ENCODE assay signal across 28 mouse cellular contexts in genomic region chrX:20269980-20270379, GRCm38 (mm10). TPM values are rescaled to one million over a fixed set of nuclear protein-coding genes. Genes with fewer than 3 reads are reported as not detected.
"Had no signal": no experiment of that assay in that cellular context is flagged by ENCODE, and none has a peak within 500 bp of the region (broad histone marks: within the 10 kb centered on the region; RNA-seq: fewer than 3 reads in every experiment).

No protein-coding gene starts in this region.

- H3K4me1 ChIP-seq: embryonic facial prominence, embryonic 10.5 days; embryonic facial prominence, embryonic 12.5 days; embryonic facial prominence, embryonic 13.5 days; embryonic facial prominence, embryonic 15.5 days; forebrain, embryonic 10.5 days; forebrain, embryonic 12.5 days; forebrain, embryonic 13.5 days; forebrain, embryonic 15.5 days; heart, embryonic 10.5 days had no signal

- H3K9me3 ChIP-seq: embryonic facial prominence, embryonic 10.5 days; embryonic facial prominence, embryonic 12.5 days; embryonic facial prominence, embryonic 13.5 days; embryonic facial prominence, embryonic 15.5 days; forebrain, embryonic 10.5 days; forebrain, embryonic 12.5 days; forebrain, embryonic 13.5 days; forebrain, embryonic 15.5 days; heart, embryonic 10.5 days had no signal

- H3K9ac ChIP-seq: embryonic facial prominence, embryonic 12.5 days; embryonic facial prominence, embryonic 13.5 days; embryonic facial prominence, embryonic 15.5 days; forebrain, embryonic 12.5 days; forebrain, embryonic 13.5 days; forebrain, embryonic 15.5 days; forebrain, postnatal 0 days had no signal

- H3K27me3 ChIP-seq: embryonic facial prominence, embryonic 12.5 days; embryonic facial prominence, embryonic 13.5 days; embryonic facial prominence, embryonic 15.5 days; forebrain, embryonic 12.5 days; forebrain, embryonic 13.5 days; forebrain, embryonic 15.5 days had no signal

- H3K27ac ChIP-seq: embryonic facial prominence, embryonic 10.5 days; embryonic facial prominence, embryonic 12.5 days; embryonic facial prominence, embryonic 13.5 days; embryonic facial prominence, embryonic 15.5 days; forebrain, embryonic 10.5 days; forebrain, embryonic 12.5 days; forebrain, embryonic 13.5 days; forebrain, embryonic 15.5 days; gastrocnemius, adult 2 months; heart, adult 2 months; heart, embryonic 10.5 days had no signal

- DNase-seq: cerebellum, adult 8-10 months; cerebellum, adult 9-10 months; cerebellum, adult 9-11 months; cerebellum, postnatal 10 days; cerebellum, postnatal 14 days; cerebellum, postnatal 36 days; embryo, embryonic 11 days; forebrain, postnatal 0 days; gastrocnemius, adult 2 months; gastrocnemius, postnatal 10 days; gastrocnemius, postnatal 14 days; gastrocnemius, postnatal 25 days; gastrocnemius, postnatal 36 days; heart, adult 11 months; heart, adult 18-20 months; heart, adult 2 months had no signal

- H3K4me3 ChIP-seq: embryonic facial prominence, embryonic 10.5 days; embryonic facial prominence, embryonic 12.5 days; embryonic facial prominence, embryonic 13.5 days; embryonic facial prominence, embryonic 15.5 days; erythroblast, embryonic 14.5 days; forebrain, embryonic 10.5 days; forebrain, embryonic 12.5 days; forebrain, embryonic 13.5 days; forebrain, embryonic 15.5 days; gastrocnemius, adult 2 months; heart, adult 2 months; heart, embryonic 10.5 days had no signal

- ATAC-seq: forebrain, embryonic 13.5 days; forebrain, embryonic 14.5 days; forebrain, embryonic 15.5 days; forebrain, embryonic 16.5 days; forebrain, postnatal 0 days had no signal

- H3K36me3 ChIP-seq: embryonic facial prominence, embryonic 10.5 days; embryonic facial prominence, embryonic 12.5 days; embryonic facial prominence, embryonic 13.5 days; embryonic facial prominence, embryonic 15.5 days; forebrain, embryonic 10.5 days; forebrain, embryonic 12.5 days; forebrain, embryonic 15.5 days; heart, embryonic 10.5 days had no signal

RNA-seq across cellular contexts. Expression of gene Slc9a7, which starts 21.6 kb away (rescaled TPM):
- polyA plus RNA-seq: erythroblast, embryonic 14.5 days had no signal
